Mouse (Mus musculus): ENCODE data around the gene Cbs.

DNA sequence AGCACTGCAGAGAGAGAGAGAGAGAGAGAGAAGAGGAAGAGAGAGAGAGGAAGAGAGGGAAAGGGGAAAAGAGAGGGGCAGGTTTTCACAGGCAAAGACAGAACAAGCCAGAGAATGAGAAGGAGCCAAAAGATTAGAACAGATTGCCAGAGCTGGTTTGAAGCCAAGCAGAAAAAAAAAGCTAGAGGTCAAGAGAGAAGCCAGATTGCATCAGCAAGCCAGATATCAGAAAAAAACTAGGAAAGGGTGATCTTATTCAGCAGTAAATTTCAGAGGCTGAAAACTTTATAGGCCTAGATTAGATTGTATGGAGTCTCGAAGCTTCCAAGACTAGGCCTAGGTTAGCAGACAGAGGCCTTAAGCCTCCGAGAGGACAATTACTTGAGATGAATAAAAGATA, 9.1 kb downstream of the Cbs start:
- TF ChIP-seq CTCF (IDR thresholded peaks at IDR 0.05; ENCODE audit: low read depth) (no peak), EP300 (IDR thresholded peaks at IDR 0.05; ENCODE audit: low read depth) (no peak)

All from liver, postnatal 0 days (tissue).